Mouse (Mus musculus): ENCODE data around the gene Clk3. TPM values are rescaled to one million over a fixed set of nuclear protein-coding genes. Genes with fewer than 3 reads are reported as not detected.
A peak's percentile ranks its signal among the peaks of the same experiment; 100 is the strongest.

Gene Clk3
- polyA plus RNA-seq, 1 experiment from 2014 or later = 64.2 TPM

DNA sequence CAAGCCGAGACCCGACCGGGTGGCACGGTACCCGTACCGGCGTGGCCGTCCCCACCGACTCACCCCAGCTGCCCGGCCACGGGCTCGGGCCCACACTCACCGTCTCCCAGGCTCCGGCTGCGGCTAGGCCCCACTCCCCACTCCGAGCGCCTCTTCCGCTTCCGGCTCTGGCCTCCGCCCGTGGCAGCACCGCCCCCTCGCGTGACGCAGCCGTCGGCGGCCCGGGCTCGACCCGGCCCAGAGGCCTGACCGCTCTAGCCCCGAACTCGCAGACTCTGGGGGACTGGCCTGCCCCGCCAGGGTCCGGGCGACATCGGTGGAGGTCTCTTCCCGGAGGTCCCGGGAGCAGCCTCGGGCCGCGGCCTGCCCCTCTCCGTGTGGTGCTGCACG, 691 bp downstream of the Clk3 start:
- under 1% methylated on average over 41 of the region's 45 CpGs for WGBS (ENCODE audit: insufficient replicate concordance)
- Histone ChIP-seq H3K27ac (ENCODE audit: low read depth, low read length) (peak overlapping the region; percentile 99), H3K36me3 (ENCODE audit: control insufficient read depth, insufficient read depth, low read length) (peaks cover 11% of the 10 kb centered on the region), H3K4me1 (ENCODE audit: control insufficient read depth, insufficient read depth, low read length) (peaks cover 48% of the 10 kb centered on the region), H3K4me2 (peak overlapping the region; percentile 95), H3K9ac (ENCODE audit: low read depth, low read length) (peak overlapping the region; percentile 98), H3K4me3 (ENCODE audit: low read depth, low read length) (peak overlapping the region; percentile 91), H3K27me3 (ENCODE audit: control insufficient read depth, insufficient read depth, low read length) (no peaks in the 10 kb centered on the region), H3K9me3 (replicated peaks; ENCODE audit: control insufficient read depth, low read length) (no peaks in the 10 kb centered on the region)
- peak; percentile 89 for ATAC-seq (replicated peaks; ENCODE audit: insufficient number of reproducible peaks, low FRiP score, low TSS enrichment)

DNA sequence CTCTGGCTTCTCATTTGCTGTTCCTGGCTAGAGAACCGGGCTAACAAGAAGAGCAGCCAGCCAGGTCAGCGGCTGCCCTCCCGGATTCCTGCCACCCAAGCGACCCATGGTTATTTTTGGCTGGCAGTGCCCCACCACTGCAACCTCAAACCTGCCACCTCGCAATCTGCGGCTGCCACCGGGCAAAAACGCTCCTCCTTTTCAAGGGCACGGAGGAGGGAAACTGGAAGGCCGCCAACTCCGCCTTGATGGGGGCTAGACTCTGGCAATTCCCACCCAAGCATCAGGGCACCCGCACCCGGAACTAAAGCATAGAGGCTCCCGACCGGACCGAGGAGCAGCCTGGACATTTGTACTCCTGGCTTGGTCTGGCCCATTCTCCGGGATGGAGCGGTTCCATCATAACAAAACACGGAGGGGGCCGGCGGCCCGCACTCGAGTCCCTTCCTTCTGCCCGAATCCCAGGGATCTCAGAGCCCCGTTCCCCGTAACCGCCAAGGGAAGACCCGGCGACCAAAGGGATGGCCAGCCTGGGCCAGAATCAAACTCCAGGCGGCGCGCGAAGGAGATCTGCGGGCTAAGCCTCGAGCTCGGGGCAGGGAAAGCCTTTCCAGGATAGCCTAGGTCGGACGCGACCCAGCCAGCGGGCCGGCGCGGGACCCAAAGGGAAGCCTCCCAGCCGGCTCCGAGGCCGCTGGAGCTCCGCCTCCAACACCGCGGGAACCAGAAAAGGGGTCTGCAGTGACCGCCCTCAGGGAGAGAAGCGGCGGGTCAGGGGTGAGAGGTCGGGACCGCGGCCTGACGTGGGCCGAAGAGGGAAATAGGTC, 1.3 kb downstream of the Clk3 start:
- peak overlapping the region; percentile 98 for H3K9ac ChIP-seq (ENCODE audit: low read depth, low read length)
- H3K4me2 ChIP-seq = peak overlapping the region; percentile 95
- peak overlapping the region; percentile 91 for H3K4me3 ChIP-seq (ENCODE audit: low read depth, low read length)
- peaks cover 17% of the 10 kb centered on the region for H3K36me3 ChIP-seq (ENCODE audit: control insufficient read depth, insufficient read depth, low read length)
- ATAC-seq (replicated peaks; ENCODE audit: insufficient number of reproducible peaks, low FRiP score, low TSS enrichment) = peak; percentile 12
- peak overlapping the region; percentile 99 for H3K27ac ChIP-seq (ENCODE audit: low read depth, low read length)
- no peaks in the 10 kb centered on the region for H3K9me3 ChIP-seq (replicated peaks; ENCODE audit: control insufficient read depth, low read length)
- H3K4me1 ChIP-seq (ENCODE audit: control insufficient read depth, insufficient read depth, low read length) = peaks cover 45% of the 10 kb centered on the region
- no peaks in the 10 kb centered on the region for H3K27me3 ChIP-seq (ENCODE audit: control insufficient read depth, insufficient read depth, low read length)
- 1% methylated on average over 57 of the region's 57 CpGs for whole genome bisulfite sequencing (ENCODE audit: insufficient replicate concordance)

DNA sequence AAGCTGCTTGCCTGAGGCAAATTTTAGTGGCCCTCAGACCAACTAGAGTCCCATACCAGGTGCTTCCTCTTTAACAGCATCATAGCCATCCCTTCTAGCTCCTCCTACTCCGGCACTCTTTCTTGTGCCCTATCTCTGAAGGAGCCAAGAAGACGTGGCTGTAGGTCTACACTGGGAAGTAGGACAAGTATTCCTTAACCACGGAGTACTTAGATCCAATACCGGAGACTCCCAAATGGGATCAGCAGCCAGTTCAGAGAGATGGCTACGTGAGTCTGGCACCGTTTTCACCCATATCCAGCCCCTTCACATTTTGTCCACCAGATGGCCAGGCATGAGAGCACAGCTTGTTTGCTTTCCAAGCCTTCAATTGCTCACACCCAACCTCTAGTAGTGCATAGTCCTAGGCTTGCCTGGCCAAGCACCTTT, 3.1 kb downstream of the Clk3 start:
- Histone ChIP-seq H3K27me3 (ENCODE audit: control insufficient read depth, insufficient read depth, low read length) (no peaks in the 10 kb centered on the region), H3K4me1 (ENCODE audit: control insufficient read depth, insufficient read depth, low read length) (peaks cover 45% of the 10 kb centered on the region), H3K36me3 (ENCODE audit: control insufficient read depth, insufficient read depth, low read length) (peaks cover 31% of the 10 kb centered on the region), H3K9ac (ENCODE audit: low read depth, low read length) (peak overlapping the region; percentile 98), H3K4me3 (ENCODE audit: low read depth, low read length) (peak overlapping the region; percentile 91; the same call in 1 of the 2 replicates), H3K27ac (ENCODE audit: low read depth, low read length) (0 out of 2 replicates have a peak overlapping the region, but pooled peaks have one; percentile 12), H3K4me2 (peak overlapping the region; percentile 95), H3K9me3 (replicated peaks; ENCODE audit: control insufficient read depth, low read length) (no peaks in the 10 kb centered on the region)
- 50% methylated on average over 6 of the region's 6 CpGs for WGBS (ENCODE audit: insufficient replicate concordance)
- no peak for ATAC-seq (replicated peaks; ENCODE audit: insufficient number of reproducible peaks, low FRiP score, low TSS enrichment)

DNA sequence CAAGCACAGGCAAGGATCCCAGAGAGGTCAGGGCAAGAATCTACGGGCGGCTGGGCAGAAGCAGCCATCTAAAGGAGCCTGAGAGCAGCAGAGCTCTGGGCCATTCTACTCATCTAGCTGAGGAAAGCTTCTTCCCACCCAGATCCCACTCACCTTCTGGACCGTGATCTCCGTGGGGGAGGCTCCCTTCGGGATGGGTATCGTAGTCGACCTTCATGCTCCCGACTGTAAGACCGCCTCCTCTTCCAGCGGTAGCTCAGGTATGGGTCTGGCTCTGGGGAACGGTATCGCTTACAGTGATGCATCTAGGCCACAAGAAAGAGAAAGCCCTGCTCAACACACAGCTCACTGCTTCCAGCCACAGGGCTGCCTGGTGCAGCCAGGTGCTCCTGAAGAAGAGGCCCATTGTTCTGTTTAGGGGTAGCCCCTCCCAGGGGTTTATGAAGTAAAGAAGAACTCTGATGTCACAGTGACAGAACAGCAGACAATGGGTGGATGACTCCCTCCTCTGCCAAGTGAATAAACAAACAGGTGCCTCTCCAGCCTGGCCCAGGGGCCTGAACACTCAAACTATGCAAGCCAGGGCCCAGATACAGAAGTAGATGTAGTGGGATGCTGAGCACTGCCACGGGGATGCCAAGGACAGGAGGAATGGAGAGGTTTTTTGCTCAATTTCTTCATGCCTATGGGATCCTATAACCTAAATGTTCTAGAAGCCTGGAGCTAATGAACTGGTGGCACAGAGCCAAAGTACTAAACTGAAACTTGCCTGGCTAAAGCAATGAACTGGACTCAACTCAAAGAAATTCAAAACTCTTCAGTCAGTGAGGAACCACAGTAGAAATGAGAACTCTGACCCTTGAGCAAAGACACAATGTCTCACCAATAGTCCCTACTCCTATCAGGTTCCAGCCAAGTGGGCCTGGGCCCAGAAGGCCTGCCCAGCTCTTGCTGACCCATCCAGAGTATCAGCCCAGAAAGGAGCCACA, 3.8 kb downstream of the Clk3 start:
- peaks cover 36% of the 10 kb centered on the region for H3K36me3 ChIP-seq (ENCODE audit: control insufficient read depth, insufficient read depth, low read length)
- 88% methylated on average over 13 of the region's 13 CpGs for WGBS (ENCODE audit: insufficient replicate concordance)
- no peaks in the 10 kb centered on the region for H3K9me3 ChIP-seq (replicated peaks; ENCODE audit: control insufficient read depth, low read length)
- peak overlapping the region; percentile 95 for H3K4me2 ChIP-seq
- no peak for ATAC-seq (replicated peaks; ENCODE audit: insufficient number of reproducible peaks, low FRiP score, low TSS enrichment)
- 0 out of 2 replicates have a peak overlapping the region, but pooled peaks have one; percentile 91 for H3K4me3 ChIP-seq (ENCODE audit: low read depth, low read length)
- H3K4me1 ChIP-seq (ENCODE audit: control insufficient read depth, insufficient read depth, low read length) = peaks cover 38% of the 10 kb centered on the region
- no peak overlapping the region for H3K27ac ChIP-seq (ENCODE audit: low read depth, low read length)
- H3K27me3 ChIP-seq (ENCODE audit: control insufficient read depth, insufficient read depth, low read length) = no peaks in the 10 kb centered on the region
- H3K9ac ChIP-seq (ENCODE audit: low read depth, low read length) = peak overlapping the region; percentile 98; the same call in 1 of the 2 replicates

DNA sequence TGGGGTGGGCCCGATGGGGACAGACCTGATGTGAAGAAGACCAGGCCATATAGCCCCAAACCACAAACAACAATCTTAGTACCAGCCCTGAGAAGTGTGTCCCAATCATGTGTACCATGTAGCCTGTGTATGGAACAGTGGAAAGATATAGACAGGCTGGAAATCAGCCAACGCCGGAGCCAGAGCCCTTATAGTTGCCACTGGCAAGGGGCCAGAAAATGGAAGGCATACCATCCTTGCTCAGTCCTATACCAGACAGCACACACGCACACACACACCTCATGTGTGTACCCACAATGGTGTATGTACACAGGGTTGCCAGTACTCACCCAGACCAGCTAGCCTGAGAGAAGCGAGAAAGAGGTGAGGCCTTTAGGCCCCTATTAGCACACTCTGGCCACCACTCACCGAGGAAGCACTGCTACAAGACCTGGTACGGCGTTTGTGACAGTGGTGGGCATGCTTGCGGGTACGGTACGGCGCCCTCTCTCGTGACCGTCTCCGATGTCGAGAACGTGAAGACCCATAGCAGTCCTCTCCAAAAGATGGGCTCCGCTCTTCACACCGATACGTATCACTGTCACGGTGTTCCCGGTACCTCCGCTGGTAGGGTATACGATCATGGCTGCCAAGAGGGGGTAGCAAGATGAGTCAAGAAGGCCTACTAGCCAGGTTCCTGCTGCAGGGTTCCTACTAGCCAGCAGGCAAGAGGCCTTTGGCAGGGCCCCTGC, 5.1 kb downstream of the Clk3 start:
- H3K4me3 ChIP-seq (ENCODE audit: low read depth, low read length) = no peak overlapping the region
- H3K4me1 ChIP-seq (ENCODE audit: control insufficient read depth, insufficient read depth, low read length) = peaks cover 29% of the 10 kb centered on the region
- H3K27ac ChIP-seq (ENCODE audit: low read depth, low read length) = no peak overlapping the region
- H3K4me2 ChIP-seq = no peak overlapping the region
- peaks cover 36% of the 10 kb centered on the region for H3K36me3 ChIP-seq (ENCODE audit: control insufficient read depth, insufficient read depth, low read length)
- H3K9ac ChIP-seq (ENCODE audit: low read depth, low read length) = 0 out of 2 replicates have a peak overlapping the region, but pooled peaks have one; percentile 6
- no peak for ATAC-seq (replicated peaks; ENCODE audit: insufficient number of reproducible peaks, low FRiP score, low TSS enrichment)
- WGBS (ENCODE audit: insufficient replicate concordance) = 93% methylated on average over 24 of the region's 24 CpGs
- no peaks in the 10 kb centered on the region for H3K27me3 ChIP-seq (ENCODE audit: control insufficient read depth, insufficient read depth, low read length)
- no peaks in the 10 kb centered on the region for H3K9me3 ChIP-seq (replicated peaks; ENCODE audit: control insufficient read depth, low read length)

DNA sequence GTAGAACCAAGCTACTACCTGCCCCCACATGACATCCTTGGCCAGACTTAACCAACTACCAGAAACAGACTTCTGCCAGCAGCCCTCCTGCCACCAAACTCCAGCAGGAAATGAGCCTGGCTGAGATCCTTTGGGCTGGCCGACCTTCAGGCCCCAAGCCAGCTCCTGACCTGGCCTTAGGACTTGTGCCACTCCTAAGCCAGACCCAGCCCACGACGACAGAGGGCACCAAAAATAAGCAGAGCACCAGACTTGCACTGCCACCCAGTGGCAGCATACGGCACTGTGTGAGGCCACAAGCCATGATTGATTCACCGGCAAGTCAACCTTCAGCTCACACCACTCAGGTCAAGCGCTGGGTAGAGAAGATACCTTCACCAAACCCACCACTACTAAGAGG, 6.4 kb downstream of the Clk3 start:
- Histone ChIP-seq H3K4me2 (peak overlapping the region; percentile 44), H3K9me3 (replicated peaks; ENCODE audit: control insufficient read depth, low read length) (no peaks in the 10 kb centered on the region), H3K27ac (ENCODE audit: low read depth, low read length) (peak overlapping the region; percentile 65; the same call in 1 of the 2 replicates), H3K27me3 (ENCODE audit: control insufficient read depth, insufficient read depth, low read length) (no peaks in the 10 kb centered on the region), H3K9ac (ENCODE audit: low read depth, low read length) (0 out of 2 replicates have a peak overlapping the region, but pooled peaks have one; percentile 3), H3K4me3 (ENCODE audit: low read depth, low read length) (0 out of 2 replicates have a peak overlapping the region, but pooled peaks have one; percentile 4), H3K36me3 (ENCODE audit: control insufficient read depth, insufficient read depth, low read length) (peaks cover 43% of the 10 kb centered on the region), H3K4me1 (ENCODE audit: control insufficient read depth, insufficient read depth, low read length) (peaks cover 29% of the 10 kb centered on the region)
- ATAC-seq (replicated peaks; ENCODE audit: insufficient number of reproducible peaks, low FRiP score, low TSS enrichment) = no peak
- WGBS (ENCODE audit: insufficient replicate concordance) = 21% methylated on average over 6 of the region's 6 CpGs

DNA sequence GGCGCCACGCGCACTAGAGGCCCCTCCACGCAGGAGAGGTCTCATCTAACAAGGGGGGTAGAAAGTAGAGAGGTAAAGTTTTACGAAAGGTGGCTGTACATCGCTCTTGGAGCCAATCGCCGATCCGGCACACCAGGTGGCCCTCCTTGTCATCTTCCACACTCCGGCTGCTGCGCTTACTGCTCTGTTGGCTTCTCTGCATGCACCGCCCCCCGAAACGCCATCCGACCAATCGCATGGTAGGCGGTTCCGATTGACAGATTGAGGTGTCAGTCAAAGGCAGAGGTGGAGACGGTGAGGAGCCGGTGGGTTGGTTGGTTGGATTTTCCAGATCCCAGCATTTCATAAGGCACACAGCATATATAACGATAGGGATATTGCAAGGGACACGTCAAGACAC, 7.1 kb downstream of the Clk3 start:
- Histone ChIP-seq H3K4me2 (peak overlapping the region; percentile 44), H3K4me1 (ENCODE audit: control insufficient read depth, insufficient read depth, low read length) (peaks cover 26% of the 10 kb centered on the region), H3K9me3 (replicated peaks; ENCODE audit: control insufficient read depth, low read length) (no peaks in the 10 kb centered on the region), H3K27ac (ENCODE audit: low read depth, low read length) (peak overlapping the region; percentile 80), H3K36me3 (ENCODE audit: control insufficient read depth, insufficient read depth, low read length) (peaks cover 50% of the 10 kb centered on the region), H3K4me3 (ENCODE audit: low read depth, low read length) (peak overlapping the region; percentile 15; the same call in 1 of the 2 replicates), H3K9ac (ENCODE audit: low read depth, low read length) (no peak overlapping the region; the same call in 1 of the 2 replicates), H3K27me3 (ENCODE audit: control insufficient read depth, insufficient read depth, low read length) (no peaks in the 10 kb centered on the region)
- 86% methylated on average over 22 of the region's 22 CpGs for WGBS (ENCODE audit: insufficient replicate concordance)
- ATAC-seq (replicated peaks; ENCODE audit: insufficient number of reproducible peaks, low FRiP score, low TSS enrichment) = 0 out of 2 replicates have a peak, but pooled peaks have one; percentile 15
